Mouse (Mus musculus) retina, adult 2 months (tissue): ENCODE measurements around the gene Trmt1l.
A peak's percentile ranks its signal among the peaks of the same experiment; 100 is the strongest.
"Not testable (repeated sequence)": the region's sequence is repeated elsewhere in the genome, so short reads cannot be mapped to it uniquely, and the experiment has no call there.

ENCODE experiments used
- DNase-seq: peaks from one replicate; pipeline ENCODE4 v3.0.0-alpha.2; 2012; ENCODE audit warnings: low read depth, low spot score

The Trmt1l gene

GRCm38 (mm10) chr1:151428263-151429221 is at the start of gene Trmt1l, which contains the start of gene Swt1:
TSS of gene Trmt1l (plus strand) at chr1:151428542.
TSS of gene Swt1 (minus strand) at chr1:151428455.
- peak; percentile 93 for DNase-seq

DNA sequence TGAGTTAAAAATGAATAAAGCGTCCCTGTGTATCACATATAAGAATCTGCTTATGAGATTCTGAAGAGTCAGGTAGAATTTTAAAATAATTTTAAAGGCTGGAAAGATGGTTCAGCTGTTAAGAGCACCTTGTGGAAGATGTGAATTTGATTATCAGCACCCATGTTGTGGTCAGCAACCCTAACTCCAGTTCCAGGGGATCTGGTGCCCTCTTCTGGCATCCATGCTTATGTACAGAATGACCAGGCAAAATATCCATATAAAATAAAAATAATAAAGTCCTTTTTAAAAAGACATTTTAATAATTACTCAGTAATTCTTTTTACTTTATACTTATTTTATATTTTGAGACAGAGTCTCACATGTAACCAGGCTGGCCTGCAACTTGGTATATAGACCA is 38.3 kb upstream of the Trmt1l start:
- DNase-seq: peak; percentile 8

- DNase-seq: no peak
Measured at GRCm38 (mm10) chr1:151409827-151410226, 18.5 kb upstream of the Trmt1l start.

DNA sequence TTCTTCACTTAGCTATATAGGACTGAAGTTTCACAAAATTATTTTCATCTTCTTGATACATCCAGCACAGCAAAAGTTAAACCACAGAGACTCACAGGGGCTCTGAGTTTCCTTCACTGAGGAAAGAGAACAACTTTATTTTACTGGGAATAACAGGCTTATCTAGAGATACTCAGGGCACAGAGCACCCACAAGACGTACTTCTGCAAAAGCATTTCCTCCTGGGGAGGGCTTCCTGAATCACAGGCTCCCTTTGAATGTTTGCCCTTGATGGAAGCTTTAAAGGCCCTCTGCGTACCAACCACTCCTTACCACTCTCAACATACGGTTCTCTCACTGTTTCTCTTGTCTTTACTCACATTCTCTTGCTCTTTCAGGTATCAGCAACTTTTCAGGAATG is 6.2 kb upstream of the Trmt1l start:
- no peak for DNase-seq

GRCm38 (mm10) chr1:151426947-151427600 is 1.3 kb upstream of the Trmt1l start:
- no peak for DNase-seq

DNA sequence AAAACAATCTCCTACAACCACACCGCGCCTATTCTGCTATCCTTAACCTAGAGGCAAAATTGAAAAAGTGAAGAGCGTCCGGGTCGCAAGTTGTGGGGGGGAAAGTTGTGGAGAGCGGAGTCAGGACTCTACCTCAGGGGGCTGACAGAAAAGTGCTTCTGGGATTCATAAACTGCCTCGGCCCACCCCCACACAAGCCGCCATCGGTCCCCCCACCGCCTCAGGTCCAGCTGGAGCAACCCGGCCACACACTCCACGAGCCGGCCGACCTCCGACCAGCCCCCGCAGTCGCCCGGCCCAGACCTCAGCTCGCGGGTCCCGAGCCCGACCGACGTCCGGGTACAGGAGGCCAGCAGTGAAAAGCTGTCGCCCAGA is 467 bp upstream of the Trmt1l start:
- no peak for DNase-seq

- no peak for DNase-seq
Measured at GRCm38 (mm10) chr1:151429316-151429715, 974 bp downstream of the Trmt1l start.

DNA sequence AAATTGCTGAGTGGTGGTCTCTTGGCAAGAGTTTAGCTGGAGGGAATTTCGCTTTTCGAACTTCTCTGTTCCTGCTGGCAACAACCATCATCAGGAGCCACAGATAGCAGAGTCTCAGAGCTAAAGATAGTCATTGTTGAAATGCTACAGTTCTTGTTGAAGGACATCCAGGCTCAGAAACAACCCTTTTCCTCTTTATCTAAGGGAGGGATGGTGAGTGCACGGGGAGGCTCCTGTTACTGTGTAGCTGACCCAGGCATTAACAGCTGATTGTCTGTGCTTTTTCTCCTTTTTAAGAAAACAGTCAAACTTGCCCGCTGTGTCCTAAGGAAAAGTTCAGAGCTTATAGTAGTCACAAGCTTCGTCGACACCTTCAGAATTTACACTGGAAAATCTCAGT is 7.1 kb downstream of the Trmt1l start:
- DNase-seq: no peak

DNA sequence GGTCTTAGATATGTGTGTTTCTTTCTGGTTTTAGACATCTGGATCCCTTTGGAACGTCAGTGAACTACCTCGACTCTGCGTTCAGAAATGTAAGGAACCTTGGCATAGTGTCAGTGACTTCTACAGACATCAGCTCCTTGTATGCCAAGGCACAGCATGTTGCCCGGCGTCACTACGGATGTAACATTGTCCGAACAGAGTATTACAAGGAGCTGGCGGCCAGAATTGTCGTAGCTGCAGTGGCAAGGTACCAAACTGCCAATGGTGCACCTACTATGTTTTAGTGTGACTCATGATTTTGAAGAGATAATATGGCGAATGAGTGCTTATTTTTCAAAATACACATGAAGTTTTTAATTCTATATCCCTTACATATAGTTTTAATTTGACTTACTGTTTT is 21.5 kb downstream of the Trmt1l start:
- DNase-seq: no peak

DNA sequence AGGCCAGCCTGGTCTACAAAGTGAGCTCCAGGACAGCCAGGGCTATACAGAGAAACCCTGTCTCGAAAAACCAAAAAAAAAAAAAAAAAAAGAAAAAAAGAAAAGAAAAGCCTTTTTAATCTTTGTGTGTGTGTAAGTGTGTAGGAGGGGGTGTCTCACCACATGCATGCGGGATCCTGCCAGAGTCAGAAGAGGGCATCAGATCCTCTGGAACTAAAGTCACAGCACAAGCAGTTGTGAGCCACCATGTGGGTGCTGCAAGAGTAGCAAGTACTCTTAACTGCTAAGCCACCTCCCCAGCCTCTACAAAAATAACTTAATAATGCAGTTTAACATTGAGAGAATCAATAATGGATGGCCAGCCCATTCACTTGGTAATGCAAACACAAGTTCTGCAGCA is 22.5 kb downstream of the Trmt1l start:
- DNase-seq: no peak

GRCm38 (mm10) chr1:151451946-151452345 is 23.6 kb downstream of the Trmt1l start:
- no peak for DNase-seq

DNA sequence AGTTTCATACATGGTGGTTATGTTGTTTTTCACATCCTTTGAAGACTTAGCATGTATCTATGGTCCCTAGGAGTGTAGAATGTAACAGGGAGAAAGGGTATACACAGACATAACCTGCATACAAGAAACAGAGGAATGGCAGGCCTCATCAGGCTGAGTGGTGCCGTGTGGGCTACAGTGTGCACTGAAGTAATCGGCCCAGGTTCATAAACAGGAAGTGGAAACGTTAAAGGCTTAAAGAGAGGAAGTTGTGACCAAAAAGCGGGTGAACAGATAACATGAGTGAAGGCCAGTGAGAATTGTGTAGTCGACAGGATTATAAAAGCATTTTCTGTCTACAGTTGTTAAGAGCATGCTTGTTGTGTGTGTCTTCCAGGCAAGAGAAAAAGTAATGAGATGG is 28.7 kb downstream of the Trmt1l start:
- DNase-seq: no peak

DNA sequence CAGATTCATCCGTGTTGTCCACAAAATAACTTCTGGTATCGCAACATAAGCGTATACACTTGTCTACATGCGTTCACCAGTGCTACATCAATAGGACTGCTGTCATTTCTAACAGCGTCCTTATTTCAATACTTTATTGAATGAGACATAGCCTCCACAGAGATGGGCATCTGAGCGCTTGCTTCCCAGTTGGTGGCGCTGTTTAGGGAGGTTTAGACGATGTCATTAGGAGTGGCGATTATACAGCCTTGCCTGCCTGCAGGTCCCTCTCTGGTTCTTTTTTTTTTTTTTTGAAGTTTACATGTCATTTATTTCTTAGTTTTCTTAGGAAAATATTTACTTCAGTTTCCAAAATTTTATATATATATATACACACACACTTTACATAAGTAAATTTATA is 32.9 kb downstream of the Trmt1l start:
- DNase-seq: no peak

DNA sequence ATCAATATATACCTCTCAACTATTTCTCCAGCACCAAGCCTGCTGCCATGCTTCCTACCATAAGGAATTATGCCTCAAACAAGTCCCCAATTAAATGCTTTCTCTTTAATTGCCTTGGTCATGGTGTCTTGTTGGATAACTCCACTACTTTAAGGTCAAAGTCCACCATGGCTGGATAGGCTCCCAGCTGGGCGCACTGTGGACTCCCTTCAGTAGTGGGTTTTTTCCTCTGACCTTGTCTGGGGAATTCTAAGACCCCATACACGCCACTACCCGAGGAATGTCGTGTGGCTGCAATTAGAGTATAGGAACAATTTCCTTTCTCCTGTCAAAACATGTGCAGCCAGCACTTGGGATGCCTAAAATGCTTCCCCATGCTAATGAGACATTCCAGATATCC is 36.6 kb downstream of the Trmt1l start:
- no peak for DNase-seq

GRCm38 (mm10) chr1:151466571-151466970 is 38.2 kb downstream of the Trmt1l start:
- DNase-seq: no peak

DNA sequence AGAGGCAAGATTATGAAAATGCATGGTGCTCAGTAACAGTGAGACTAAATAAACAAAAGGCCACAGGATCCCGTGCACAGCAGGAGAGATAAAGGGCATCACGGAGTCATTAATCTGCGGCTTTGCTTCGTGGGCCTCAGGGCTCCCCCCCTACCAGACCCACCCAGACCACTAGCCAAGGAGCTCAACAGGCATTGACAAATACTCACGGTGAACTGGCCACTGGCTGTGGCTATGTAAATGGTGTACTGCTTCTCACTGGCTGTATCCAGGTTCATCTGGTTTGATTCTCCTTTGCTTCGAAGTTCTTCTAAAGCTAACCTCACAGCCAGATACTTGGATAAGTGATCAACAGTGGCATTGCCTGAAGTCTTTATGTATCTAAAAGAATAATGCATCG is 43.1 kb downstream of the Trmt1l start:
- no peak for DNase-seq

DNA sequence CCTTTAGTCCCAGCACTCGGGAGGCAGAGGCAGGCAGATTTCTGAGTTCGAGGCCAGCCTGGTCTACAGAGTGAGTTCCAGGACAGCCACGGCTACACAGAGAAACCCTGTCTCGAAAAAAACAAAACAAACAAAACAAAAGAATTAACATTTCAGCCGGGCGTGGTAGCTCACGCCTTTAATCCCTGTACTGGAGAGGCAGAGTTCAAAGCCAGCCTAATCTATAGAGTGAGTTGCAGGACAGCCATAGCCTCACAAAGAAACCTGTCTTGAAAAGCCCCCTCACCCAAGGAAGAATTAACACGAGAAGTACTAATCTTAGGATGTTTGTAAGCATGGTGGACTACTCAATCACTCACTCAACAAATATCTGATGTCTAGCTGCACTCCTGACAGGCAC is 44.0 kb downstream of the Trmt1l start:
- DNase-seq: not testable (repeated sequence)

DNA sequence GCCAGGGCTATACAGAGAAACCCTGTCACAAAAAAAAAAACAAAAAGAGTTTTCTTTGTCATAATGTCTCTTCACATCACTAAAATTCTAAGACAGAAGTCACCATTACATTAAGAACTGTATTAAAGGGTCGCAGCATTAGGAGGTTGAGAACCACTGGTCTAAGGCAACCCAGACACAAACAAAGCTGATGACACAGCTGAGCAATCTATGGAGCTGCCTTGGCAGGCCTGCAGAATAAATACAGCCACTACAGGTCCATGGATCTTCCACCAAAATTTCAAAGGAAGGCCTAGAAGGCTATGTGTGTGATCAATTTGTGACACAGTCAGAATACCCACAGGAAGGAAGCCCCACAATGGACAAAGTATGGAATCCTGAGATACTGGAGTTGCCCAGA is 54.2 kb downstream of the Trmt1l start:
- no peak for DNase-seq

- no peak for DNase-seq
Measured at GRCm38 (mm10) chr1:151483568-151483967, 55.2 kb downstream of the Trmt1l start.

DNA sequence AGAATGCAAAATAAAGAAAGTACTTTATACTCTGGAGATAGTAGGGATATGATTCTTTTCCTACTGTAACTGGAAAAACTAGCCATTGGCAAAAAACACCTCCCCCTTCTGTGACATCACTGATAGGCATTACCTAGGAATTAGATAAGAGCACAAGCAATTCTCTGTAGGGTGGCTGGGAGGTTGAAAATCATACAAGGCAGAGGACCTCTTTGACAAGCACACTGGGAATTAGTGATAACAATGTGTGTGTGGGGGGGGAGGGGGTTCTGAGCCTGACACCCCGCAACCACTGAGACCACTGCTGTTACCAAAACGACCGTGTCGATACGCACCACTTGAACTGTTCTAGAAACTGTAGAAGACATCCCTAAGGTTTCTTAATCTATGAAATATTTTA is 56.4 kb downstream of the Trmt1l start:
- DNase-seq: no peak

DNA sequence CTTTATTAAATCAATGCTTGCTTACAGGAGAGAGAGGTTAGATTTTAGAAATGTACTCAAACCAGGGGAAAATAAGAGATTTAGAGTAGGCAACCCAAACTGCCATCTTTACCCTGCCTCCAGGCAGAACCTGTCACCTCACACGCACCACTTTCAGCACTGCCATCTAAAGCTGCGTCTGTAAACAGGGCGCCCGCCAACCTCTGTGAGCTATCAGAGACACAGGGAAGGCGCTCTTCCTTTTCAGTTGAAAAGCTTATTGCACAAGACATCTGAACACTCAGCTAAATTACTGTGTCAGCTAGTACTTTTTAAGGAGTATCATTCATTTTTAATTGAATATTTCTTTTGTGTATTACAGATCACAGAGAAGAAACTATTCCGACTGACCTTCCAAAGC is 61.5 kb downstream of the Trmt1l start:
- DNase-seq: no peak

DNA sequence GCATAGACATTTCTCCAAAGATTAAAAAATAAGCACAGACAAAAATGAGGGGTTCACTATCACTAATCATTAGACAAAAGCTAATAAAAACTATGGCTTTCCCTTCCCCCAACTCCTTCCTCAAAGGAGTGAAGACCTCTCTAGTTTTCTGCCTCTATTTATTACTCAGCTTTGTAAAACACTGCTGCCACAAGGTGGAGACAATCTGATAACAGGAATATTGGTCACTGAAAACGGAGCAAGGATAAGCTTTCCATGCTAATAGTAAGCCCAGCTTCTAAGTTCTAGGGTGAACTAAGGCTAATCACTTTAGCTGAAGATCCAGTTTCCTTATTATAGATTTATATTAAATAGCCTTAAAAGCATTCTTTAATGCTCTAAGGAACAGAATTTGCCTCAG is 64.1 kb downstream of the Trmt1l start:
- peak; percentile 8 for DNase-seq

GRCm38 (mm10) chr1:151493826-151494225 is 65.5 kb downstream of the Trmt1l start:
- no peak for DNase-seq
